Mouse (Mus musculus) heart, adult 2 months (tissue): ENCODE data around the gene Phc1.

Experiments used
- CTCF ChIP-seq: fragments of 200-600 bp; IDR thresholded peaks from 2 replicates; pipeline ENCODE4 v1.8.1; 2022; ENCODE audit warnings: antibody characterized with exemption, mild to moderate bottlenecking, moderate library complexity
- EP300 ChIP-seq: fragments of 200-500 bp; IDR thresholded peaks from 2 replicates; pipeline ENCODE4 v1.6.1; 2011; ENCODE audit warnings: low read depth, low read length, control low read depth; ENCODE audit not compliant: insufficient read depth

GRCm38 (mm10) chr6:122339047-122339647 is 1.2 kb downstream of the Phc1 start:
- TF ChIP-seq CTCF (no peak), EP300 (no peak)
